Mouse (Mus musculus) forebrain, embryonic 11.5 days (tissue): ENCODE data around the gene Gale. TPM values are rescaled to one million over a fixed set of nuclear protein-coding genes. Genes with fewer than 3 reads are reported as not detected.
"Not testable (repeated sequence)": the region's sequence is repeated elsewhere in the genome, so short reads cannot be mapped to it uniquely, and the experiment has no call there.

ENCODE experiments used
- ATAC-seq: fragments of 200-750 bp; cut with Nextera tagmentation; replicated peaks from 2 replicates; pipeline ENCODE4 v1.8.0; 2017; ENCODE audit warnings: moderate TSS enrichment; ENCODE audit not compliant: low FRiP score
- DNase-seq: peaks from one replicate; pipeline ENCODE4 v3.0.0-alpha.2; 2017; ENCODE audit warnings: low spot score
- H3K27ac ChIP-seq: fragments of 300-500 bp; sonication (generic); 2 replicates; pipeline ENCODE4 v1.5.1; 2014; ENCODE audit warnings: low read depth, low read length
- H3K27me3 ChIP-seq: fragments of 300-500 bp; sonication (generic); 2 replicates; pipeline ENCODE4 v1.6.1; 2014; ENCODE audit warnings: mild to moderate bottlenecking, low read length, mixed read lengths; ENCODE audit not compliant: control insufficient read depth, insufficient read depth
- H3K36me3 ChIP-seq: fragments of 300-500 bp; sonication (generic); 2 replicates; pipeline ENCODE4 v1.6.1; 2014; ENCODE audit warnings: mild to moderate bottlenecking, low read length, moderate library complexity, mixed read lengths; ENCODE audit not compliant: control insufficient read depth, insufficient read depth
- H3K4me1 ChIP-seq: fragments of 300-500 bp; sonication (generic); replicated peaks from 2 replicates; pipeline ENCODE4 v1.6.1; 2014; ENCODE audit warnings: low read length, mixed read lengths; ENCODE audit not compliant: control insufficient read depth, insufficient read depth
- H3K4me2 ChIP-seq: fragments of 300-500 bp; sonication (generic); 2 replicates; pipeline ENCODE4 v1.6.1; 2014; ENCODE audit warnings: low read depth, mild to moderate bottlenecking, low read length, moderate library complexity, mixed read lengths; ENCODE audit not compliant: severe bottlenecking
- H3K4me3 ChIP-seq: fragments of 300-500 bp; sonication (generic); 2 replicates; pipeline ENCODE4 v1.5.1; 2014; ENCODE audit warnings: low read depth, low read length
- H3K9ac ChIP-seq: fragments of 300-500 bp; sonication (generic); 2 replicates; pipeline ENCODE4 v1.6.1; 2014; ENCODE audit warnings: low read length
- H3K9me3 ChIP-seq: fragments of 300-500 bp; sonication (generic); 2 replicates; pipeline ENCODE4 v1.6.1; 2016; ENCODE audit warnings: low read length, mixed read lengths; ENCODE audit not compliant: control insufficient read depth
- WGBS: fragments of 180-500 bp; shearing (Covaris S2); extraction: QIAGEN DNeasy Blood & Tissue Kit; methylation state at CpG from one replicate; pipeline ENCODE4 v1.1.7; 2014; 5-methylcytosine and 5-hydroxymethylcytosine counted together
- polyA plus RNA-seq: library from polyadenylated mRNA; unstranded; fragments of >200 nt; fragmentation: Nextera tagmentation; extraction: Ambion mirVana; gene quantifications from 2 replicates; pipeline ENCODE4 v1.2.1, GENCODE M21; 2014

Gale gene
- polyA plus RNA-seq, 1 experiment from 2014 or later = 29.9 TPM

- no peaks in the 10 kb centered on the region for H3K27me3 ChIP-seq
- 91% methylated on average over 13 of the region's 13 CpGs for WGBS
- no peaks in the 10 kb centered on the region for H3K9me3 ChIP-seq
- H3K4me1 ChIP-seq = peaks cover 9% of the 10 kb centered on the region
- no peak overlapping the region for H3K4me3 ChIP-seq
- no peak overlapping the region for H3K4me2 ChIP-seq
- H3K36me3 ChIP-seq = peaks cover 10% of the 10 kb centered on the region
- no peak overlapping the region for H3K9ac ChIP-seq
- ATAC-seq = no peak
- no peak overlapping the region for H3K27ac ChIP-seq
- DNase-seq = no peak
Measured at GRCm38 (mm10) chr4:135969070-135969750, 5.7 kb downstream of the Gale start.

GRCm38 (mm10) chr4:135970585-135970984 is 7.1 kb downstream of the Gale start:
- Histone ChIP-seq H3K9ac (no peak overlapping the region), H3K9me3 (no peaks in the 10 kb centered on the region), H3K4me1 (peaks cover 5% of the 10 kb centered on the region; the same call in 1 of the 2 replicates), H3K36me3 (peaks cover 10% of the 10 kb centered on the region), H3K4me2 (0 out of 2 replicates have a peak overlapping the region, but pooled peaks have one; percentile 5), H3K27me3 (no peaks in the 10 kb centered on the region), H3K4me3 (no peak overlapping the region), H3K27ac (no peak overlapping the region)
- no peak for ATAC-seq
- DNase-seq = no peak
- WGBS = 91% methylated on average over 11 of the region's 11 CpGs

GRCm38 (mm10) chr4:135971805-135972555 is 8.5 kb downstream of the Gale start:
- H3K9ac ChIP-seq = peak overlapping the region; percentile 79
- H3K36me3 ChIP-seq = peaks cover 12% of the 10 kb centered on the region
- H3K4me1 ChIP-seq = peaks cover 5% of the 10 kb centered on the region; the same call in 1 of the 2 replicates
- peak; percentile 48 for DNase-seq
- H3K4me2 ChIP-seq = peak overlapping the region; percentile 89
- H3K4me3 ChIP-seq = peak overlapping the region; percentile 79
- no peaks in the 10 kb centered on the region for H3K9me3 ChIP-seq
- no peaks in the 10 kb centered on the region for H3K27me3 ChIP-seq
- no peak overlapping the region for H3K27ac ChIP-seq
- ATAC-seq = peak; percentile 54; the same call in 1 of the 2 replicates
- WGBS = under 1% methylated on average over 35 of the region's 35 CpGs

- no peaks in the 10 kb centered on the region for H3K9me3 ChIP-seq
- DNase-seq = peak; percentile 89
- H3K4me1 ChIP-seq = peaks cover 5% of the 10 kb centered on the region; the same call in 1 of the 2 replicates
- peak within 1 kb of the TSS; percentile 79 for H3K9ac ChIP-seq
- H3K27me3 ChIP-seq = no peaks in the 10 kb centered on the region
- ATAC-seq = peak; percentile 83
- H3K4me2 ChIP-seq = peak within 1 kb of the TSS; percentile 89
- no peak within 1 kb of the TSS for H3K27ac ChIP-seq
- peak within 1 kb of the TSS; percentile 79 for H3K4me3 ChIP-seq
- WGBS = 2% methylated on average over 18 of the region's 19 CpGs
- peaks cover 10% of the 10 kb centered on the region for H3K36me3 ChIP-seq
Measured at GRCm38 (mm10) chr4:135972556-135972906, 9.0 kb downstream of the Gale start, which contains the start of gene Lypla2. Gene Lypla2 (minus strand): TSS chr4:135972626.

GRCm38 (mm10) chr4:135972911-135973811 is 9.6 kb downstream of the Gale start:
- Histone ChIP-seq H3K4me2 (peak overlapping the region; percentile 89), H3K9ac (peak overlapping the region; percentile 79), H3K27me3 (no peaks in the 10 kb centered on the region), H3K4me1 (peaks cover 5% of the 10 kb centered on the region; the same call in 1 of the 2 replicates), H3K36me3 (peaks cover 7% of the 10 kb centered on the region), H3K4me3 (peak overlapping the region; percentile 79), H3K9me3 (no peaks in the 10 kb centered on the region), H3K27ac (no peak overlapping the region)
- 74% methylated on average over 13 of the region's 13 CpGs for WGBS
- DNase-seq (no peak), ATAC-seq (no peak)

GRCm38 (mm10) chr4:135976146-135976545 is 12.6 kb downstream of the Gale start:
- H3K27me3 ChIP-seq = no peaks in the 10 kb centered on the region
- H3K4me1 ChIP-seq = peaks cover 2% of the 10 kb centered on the region; the same call in 1 of the 2 replicates
- whole genome bisulfite sequencing = 95% methylated on average over 12 of the region's 12 CpGs
- H3K9me3 ChIP-seq = no peaks in the 10 kb centered on the region
- ATAC-seq = no peak
- peaks cover 2% of the 10 kb centered on the region; the same call in 1 of the 2 replicates for H3K36me3 ChIP-seq
- no peak overlapping the region for H3K4me3 ChIP-seq
- H3K4me2 ChIP-seq = no peak overlapping the region
- no peak for DNase-seq
- H3K9ac ChIP-seq = no peak overlapping the region
- no peak overlapping the region for H3K27ac ChIP-seq

GRCm38 (mm10) chr4:135980223-135980622 is 16.7 kb downstream of the Gale start:
- DNase-seq, H3K27me3 ChIP-seq, H3K4me1 ChIP-seq, ATAC-seq, H3K4me2 ChIP-seq, H3K9me3 ChIP-seq, H3K4me3 ChIP-seq, H3K36me3 ChIP-seq, H3K9ac ChIP-seq, H3K27ac ChIP-seq: not testable (repeated sequence)
- 97% methylated on average over 5 of the region's 5 CpGs for WGBS

GRCm38 (mm10) chr4:135981524-135982063 is 18.1 kb downstream of the Gale start:
- no peak for ATAC-seq
- WGBS = 88% methylated on average over 7 of the region's 7 CpGs
- no peak overlapping the region for H3K9ac ChIP-seq
- H3K4me3 ChIP-seq = no peak overlapping the region
- H3K4me2 ChIP-seq = no peak overlapping the region
- no peaks in the 10 kb centered on the region for H3K9me3 ChIP-seq
- DNase-seq = no peak
- H3K27ac ChIP-seq = no peak overlapping the region
- peaks cover 8% of the 10 kb centered on the region for H3K4me1 ChIP-seq
- H3K27me3 ChIP-seq = no peaks in the 10 kb centered on the region
- peaks cover under 1% of the 10 kb centered on the region; the same call in 1 of the 2 replicates for H3K36me3 ChIP-seq
